Mouse (Mus musculus) testis, postnatal 14 days (tissue): ENCODE measurements around the gene 2310033P09Rik.

Experiments
- DNase-seq: peaks from one replicate; pipeline ENCODE4 v3.0.0; 2021; ENCODE audit warnings: low spot score

2310033P09Rik gene

GRCm38 (mm10) chr11:59230144-59230760 lies 22.1 kb downstream of the 2310033P09Rik start:
- no peak for DNase-seq

- DNase-seq = no peak
These were observed 24.7 kb downstream of the 2310033P09Rik start for GRCm38 (mm10) chr11:59232797-59233196.

- DNase-seq = no peak
These were observed 30.7 kb downstream of the 2310033P09Rik start for GRCm38 (mm10) chr11:59238525-59239427.

GRCm38 (mm10) chr11:59239428-59239785 lies 31.3 kb downstream of the 2310033P09Rik start:
- no peak for DNase-seq

GRCm38 (mm10) chr11:59239796-59240195 lies 31.7 kb downstream of the 2310033P09Rik start:
- no peak for DNase-seq

GRCm38 (mm10) chr11:59241841-59242240 lies 33.7 kb downstream of the 2310033P09Rik start:
- DNase-seq = no peak

GRCm38 (mm10) chr11:59243856-59244255 lies 35.7 kb downstream of the 2310033P09Rik start:
- no peak for DNase-seq

GRCm38 (mm10) chr11:59248101-59248500 lies 40.0 kb downstream of the 2310033P09Rik start:
- no peak for DNase-seq

- no peak for DNase-seq
These were observed 51.5 kb downstream of the 2310033P09Rik start for GRCm38 (mm10) chr11:59259647-59260046.
